Mouse (Mus musculus) liver, embryonic 13.5 days (tissue): Measurements from ENCODE around the gene Fndc1. TPM values are rescaled to one million over a fixed set of nuclear protein-coding genes. Genes with fewer than 3 reads are reported as not detected.

Experiments
- ATAC-seq: fragments of 200-750 bp; cut with Nextera tagmentation; 2 replicates; pipeline ENCODE4 v1.8.0; 2017; ENCODE audit warnings: low read depth, mild to moderate bottlenecking, moderate number of reproducible peaks, moderate library complexity
- DNase-seq: peaks from one replicate; pipeline ENCODE4 v3.0.0; 2022
- H3K27ac ChIP-seq: fragments of 300-500 bp; sonication (generic); 2 replicates; pipeline ENCODE4 v1.5.1; 2015; ENCODE audit warnings: moderate library complexity, mild to moderate bottlenecking, inconsistent platforms
- H3K27me3 ChIP-seq: fragments of 300-500 bp; sonication (generic); 2 replicates; pipeline ENCODE4 v1.6.1; 2015; ENCODE audit warnings: mild to moderate bottlenecking, inconsistent platforms
- H3K36me3 ChIP-seq: fragments of 300-500 bp; sonication (generic); 2 replicates; pipeline ENCODE4 v1.6.1; 2015; ENCODE audit warnings: mild to moderate bottlenecking, inconsistent platforms
- H3K4me1 ChIP-seq: fragments of 300-500 bp; sonication (generic); replicated peaks from 2 replicates; pipeline ENCODE4 v1.6.1; 2015; ENCODE audit warnings: inconsistent platforms
- H3K4me2 ChIP-seq: fragments of 300-500 bp; sonication (generic); 2 replicates; pipeline ENCODE4 v1.6.1; 2015; ENCODE audit warnings: inconsistent platforms, mild to moderate bottlenecking, moderate library complexity
- H3K4me3 ChIP-seq: fragments of 300-500 bp; sonication (generic); replicated peaks from 2 replicates; pipeline ENCODE4 v1.5.1; 2015; ENCODE audit warnings: mild to moderate bottlenecking, inconsistent platforms
- H3K9ac ChIP-seq: fragments of 300-500 bp; sonication (generic); 2 replicates; pipeline ENCODE4 v1.6.1; 2015; ENCODE audit warnings: mild to moderate bottlenecking, inconsistent platforms
- H3K9me3 ChIP-seq: fragments of 300-500 bp; sonication (generic); replicated peaks from 2 replicates; pipeline ENCODE4 v1.6.1; 2016; ENCODE audit warnings: inconsistent platforms
- WGBS: fragments of 180-500 bp; shearing (Covaris S2); methylation state at CpG from one replicate; pipeline ENCODE4 v1.1.7; 2015; ENCODE audit not compliant: insufficient replicate concordance; 5-methylcytosine and 5-hydroxymethylcytosine counted together
- polyA plus RNA-seq: library from polyadenylated mRNA; unstranded; fragments of >200 nt; fragmentation: Nextera tagmentation; extraction: Ambion mirVana; gene quantifications from 2 replicates; pipeline ENCODE4 v1.2.1, GENCODE M21; 2015

Gene Fndc1
- polyA plus RNA-seq, 1 experiment from 2014 or later = 0.22 TPM

DNA sequence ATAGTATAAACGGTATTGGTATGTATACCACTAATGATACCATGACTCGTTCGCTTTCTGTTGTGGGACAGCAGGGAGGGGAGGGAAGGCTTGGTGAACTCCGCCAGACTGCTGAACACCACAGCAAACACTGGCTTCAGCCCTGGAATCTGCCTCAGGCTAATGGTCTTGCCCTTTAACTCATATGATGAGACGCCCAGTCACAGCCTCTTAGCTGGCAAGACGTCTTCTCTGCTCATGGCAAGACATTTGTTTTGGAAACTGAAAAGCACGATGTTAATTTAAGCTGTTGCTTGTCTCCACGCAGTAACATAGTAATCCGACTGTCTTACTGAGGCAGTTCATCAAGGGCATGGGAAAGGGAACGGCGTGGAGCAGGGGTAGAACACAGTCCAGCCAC is 72.1 kb downstream of the Fndc1 start:
- H3K4me1 ChIP-seq = no peaks in the 10 kb centered on the region
- 0 out of 2 replicates have a peak, but pooled peaks cover 4% of the 10 kb centered on the region for H3K9me3 ChIP-seq
- no peak for DNase-seq
- no peaks in the 10 kb centered on the region for H3K36me3 ChIP-seq
- 65% methylated on average over 11 of the region's 11 CpGs for WGBS
- ATAC-seq = no peak
- H3K27me3 ChIP-seq = no peaks in the 10 kb centered on the region
- H3K4me2 ChIP-seq = no peak overlapping the region
- no peak overlapping the region for H3K9ac ChIP-seq
- no peak overlapping the region for H3K27ac ChIP-seq
- no peak overlapping the region for H3K4me3 ChIP-seq

- no peak overlapping the region for H3K27ac ChIP-seq
- no peak overlapping the region for H3K9ac ChIP-seq
- H3K4me1 ChIP-seq = no peaks in the 10 kb centered on the region
- 59% methylated on average over 7 of the region's 7 CpGs for WGBS
- H3K4me2 ChIP-seq = no peak overlapping the region
- H3K27me3 ChIP-seq = no peaks in the 10 kb centered on the region
- H3K4me3 ChIP-seq = no peak overlapping the region
- DNase-seq (no peak), ATAC-seq (no peak)
- H3K36me3 ChIP-seq = no peaks in the 10 kb centered on the region
- 0 out of 2 replicates have a peak, but pooled peaks cover 4% of the 10 kb centered on the region for H3K9me3 ChIP-seq
Measured at GRCm38 (mm10) chr17:7753383-7753782, 73.7 kb downstream of the Fndc1 start.

GRCm38 (mm10) chr17:7749051-7749815 is 77.9 kb downstream of the Fndc1 start:
- no peaks in the 10 kb centered on the region for H3K4me1 ChIP-seq

GRCm38 (mm10) chr17:7746841-7747240 is 80.3 kb downstream of the Fndc1 start:
- WGBS = 59% methylated on average over 3 of the region's 3 CpGs

More at GRCm38 (mm10) chr17:7749051-7749815, 77.9 kb downstream of the Fndc1 start:
- H3K9me3 ChIP-seq = 0 out of 2 replicates have a peak, but pooled peaks cover 4% of the 10 kb centered on the region
- H3K36me3 ChIP-seq = no peaks in the 10 kb centered on the region
- H3K27me3 ChIP-seq = no peaks in the 10 kb centered on the region
- H3K4me2 ChIP-seq = no peak overlapping the region
- WGBS = 60% methylated on average over 4 of the region's 4 CpGs
- no peak overlapping the region for H3K9ac ChIP-seq
- ATAC-seq (no peak), DNase-seq (no peak)
- no peak overlapping the region for H3K27ac ChIP-seq
- no peak overlapping the region for H3K4me3 ChIP-seq

GRCm38 (mm10) chr17:7744976-7745375 is 82.1 kb downstream of the Fndc1 start:
- Histone ChIP-seq H3K27me3 (no peaks in the 10 kb centered on the region), H3K36me3 (no peaks in the 10 kb centered on the region), H3K9me3 (no peaks in the 10 kb centered on the region), H3K4me3 (no peak overlapping the region), H3K4me2 (no peak overlapping the region), H3K4me1 (no peaks in the 10 kb centered on the region), H3K9ac (no peak overlapping the region), H3K27ac (no peak overlapping the region)
- ATAC-seq = no peak
- DNase-seq = no peak
- WGBS = 69% methylated on average over 4 of the region's 4 CpGs

More at GRCm38 (mm10) chr17:7746841-7747240, 80.3 kb downstream of the Fndc1 start:
- Histone ChIP-seq H3K4me3 (no peak overlapping the region), H3K9ac (no peak overlapping the region), H3K9me3 (0 out of 2 replicates have a peak, but pooled peaks cover 4% of the 10 kb centered on the region), H3K27me3 (no peaks in the 10 kb centered on the region), H3K4me2 (no peak overlapping the region), H3K4me1 (no peaks in the 10 kb centered on the region), H3K36me3 (no peaks in the 10 kb centered on the region), H3K27ac (no peak overlapping the region)
- ATAC-seq (no peak), DNase-seq (no peak)

GRCm38 (mm10) chr17:7740988-7741387 is 86.1 kb downstream of the Fndc1 start:
- Histone ChIP-seq H3K9me3 (no peaks in the 10 kb centered on the region), H3K27ac (no peak overlapping the region), H3K4me3 (no peak overlapping the region), H3K27me3 (no peaks in the 10 kb centered on the region), H3K4me1 (no peaks in the 10 kb centered on the region), H3K9ac (no peak overlapping the region), H3K4me2 (no peak overlapping the region), H3K36me3 (no peaks in the 10 kb centered on the region)
- 14% methylated on average over 2 of the region's 2 CpGs for WGBS
- DNase-seq = no peak
- ATAC-seq = no peak

- ATAC-seq = no peak
- 85% methylated on average over 4 of the region's 4 CpGs for WGBS
- H3K27me3 ChIP-seq = no peaks in the 10 kb centered on the region
Measured at GRCm38 (mm10) chr17:7722991-7723390, 104.1 kb downstream of the Fndc1 start.

GRCm38 (mm10) chr17:7718886-7719285 is 108.2 kb downstream of the Fndc1 start:
- WGBS = 37% methylated on average over 1 of the region's 1 CpGs
- no peak for ATAC-seq
- H3K9me3 ChIP-seq = no peaks in the 10 kb centered on the region
- H3K9ac ChIP-seq = no peak overlapping the region
- H3K4me2 ChIP-seq = no peak overlapping the region
- H3K27ac ChIP-seq = no peak overlapping the region
- no peak overlapping the region for H3K4me3 ChIP-seq
- H3K27me3 ChIP-seq = no peaks in the 10 kb centered on the region
- H3K36me3 ChIP-seq = no peaks in the 10 kb centered on the region
- no peak for DNase-seq
- H3K4me1 ChIP-seq = no peaks in the 10 kb centered on the region

More at GRCm38 (mm10) chr17:7722991-7723390, 104.1 kb downstream of the Fndc1 start:
- H3K9ac ChIP-seq = no peak overlapping the region
- DNase-seq = no peak
- H3K36me3 ChIP-seq = no peaks in the 10 kb centered on the region
- H3K4me1 ChIP-seq = no peaks in the 10 kb centered on the region
- H3K27ac ChIP-seq = no peak overlapping the region
- no peak overlapping the region for H3K4me3 ChIP-seq
- no peak overlapping the region for H3K4me2 ChIP-seq
- no peaks in the 10 kb centered on the region for H3K9me3 ChIP-seq

DNA sequence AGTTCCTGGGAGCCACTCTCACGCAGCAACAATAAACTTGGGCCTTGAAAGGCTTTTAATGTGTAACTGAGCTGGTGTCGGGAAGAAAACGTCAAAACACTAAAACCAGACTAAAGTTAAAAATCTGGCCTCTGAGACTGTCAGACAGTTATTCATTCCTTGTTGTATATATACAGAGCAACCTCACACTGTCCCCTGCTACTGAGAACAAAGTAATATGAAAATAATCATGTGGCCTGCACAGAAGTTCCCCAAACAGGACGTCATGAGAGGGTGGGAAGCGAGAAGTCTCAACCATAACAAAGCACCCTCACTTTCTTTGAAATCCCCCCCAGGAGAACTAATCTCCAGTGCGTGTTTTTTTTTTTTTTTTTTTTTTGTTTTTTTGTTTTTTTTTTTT is 109.2 kb downstream of the Fndc1 start:
- DNase-seq = no peak
- Histone ChIP-seq H3K27me3 (no peaks in the 10 kb centered on the region), H3K4me2 (no peak overlapping the region), H3K4me1 (no peaks in the 10 kb centered on the region), H3K27ac (no peak overlapping the region), H3K4me3 (no peak overlapping the region), H3K36me3 (no peaks in the 10 kb centered on the region), H3K9me3 (no peaks in the 10 kb centered on the region), H3K9ac (no peak overlapping the region)
- no peak for ATAC-seq
- 64% methylated on average over 6 of the region's 6 CpGs for WGBS

DNA sequence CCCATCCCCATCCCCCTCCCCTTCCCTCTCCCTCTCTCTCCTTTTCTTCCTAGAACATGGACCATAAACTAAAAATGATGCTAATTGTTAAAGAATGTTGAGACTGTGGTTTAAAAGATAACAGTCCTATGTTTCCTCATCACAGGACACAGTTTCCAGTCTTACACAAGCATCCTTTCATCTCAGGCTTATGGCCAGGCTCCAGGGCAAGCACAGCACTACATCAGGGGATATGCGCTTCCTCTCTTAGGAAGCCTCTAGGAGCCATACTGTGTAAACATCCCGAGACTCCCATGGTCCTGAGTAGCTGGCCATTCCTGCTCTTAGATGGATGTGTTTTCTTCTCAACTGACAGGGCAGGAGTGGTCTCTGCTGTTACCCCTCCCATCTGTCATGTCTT is 114.1 kb downstream of the Fndc1 start:
- 50% methylated on average over 2 of the region's 2 CpGs for WGBS
- no peak for ATAC-seq

GRCm38 (mm10) chr17:7707073-7707472 is 120.0 kb downstream of the Fndc1 start:
- Histone ChIP-seq H3K4me3 (no peak overlapping the region), H3K9me3 (no peaks in the 10 kb centered on the region), H3K36me3 (no peaks in the 10 kb centered on the region), H3K4me2 (no peak overlapping the region), H3K27me3 (no peaks in the 10 kb centered on the region), H3K9ac (no peak overlapping the region), H3K4me1 (no peaks in the 10 kb centered on the region), H3K27ac (no peak overlapping the region)
- DNase-seq (no peak), ATAC-seq (no peak)
- WGBS = 49% methylated on average over 4 of the region's 4 CpGs

More for the DNA sequence above, 114.1 kb downstream of the Fndc1 start:
- no peaks in the 10 kb centered on the region for H3K4me1 ChIP-seq
- H3K4me3 ChIP-seq = no peak overlapping the region
- H3K4me2 ChIP-seq = no peak overlapping the region
- no peaks in the 10 kb centered on the region for H3K36me3 ChIP-seq
- H3K9me3 ChIP-seq = no peaks in the 10 kb centered on the region
- DNase-seq = no peak
- H3K27ac ChIP-seq = no peak overlapping the region
- H3K9ac ChIP-seq = no peak overlapping the region
- H3K27me3 ChIP-seq = no peaks in the 10 kb centered on the region

GRCm38 (mm10) chr17:7690271-7690670 is 136.8 kb downstream of the Fndc1 start:
- 42% methylated on average over 4 of the region's 4 CpGs for WGBS

More at GRCm38 (mm10) chr17:7690271-7690670, 136.8 kb downstream of the Fndc1 start:
- H3K4me2 ChIP-seq = no peak overlapping the region
- H3K4me3 ChIP-seq = no peak overlapping the region
- no peak overlapping the region for H3K9ac ChIP-seq
- H3K27me3 ChIP-seq = no peaks in the 10 kb centered on the region
- no peaks in the 10 kb centered on the region for H3K9me3 ChIP-seq
- no peak for ATAC-seq
- H3K36me3 ChIP-seq = no peaks in the 10 kb centered on the region
- no peak for DNase-seq
- no peak overlapping the region for H3K27ac ChIP-seq
- H3K4me1 ChIP-seq = no peaks in the 10 kb centered on the region
